In the genomic region with DNA sequence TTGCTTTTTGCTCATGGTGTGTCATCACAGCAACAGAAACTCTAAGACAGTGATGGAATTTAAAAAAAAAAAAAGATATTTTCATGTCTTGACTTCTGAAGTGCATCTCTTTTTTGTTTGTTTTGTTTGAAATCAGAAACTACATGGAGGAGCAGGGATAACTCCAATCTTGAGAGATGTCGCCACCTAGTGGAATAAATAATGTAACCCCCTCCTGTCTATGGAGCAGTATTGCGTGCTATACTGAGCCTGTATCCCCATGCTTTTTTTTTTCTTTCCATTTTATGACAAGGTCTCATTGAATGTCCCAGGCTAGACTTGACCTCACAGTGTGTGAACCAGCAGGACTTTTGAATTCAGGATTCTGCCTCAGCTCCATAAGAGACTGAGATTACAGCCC, we compare ENCODE assay signal across 9 mouse cellular contexts. TPM values are rescaled to one million over a fixed set of nuclear protein-coding genes. Genes with fewer than 3 reads are reported as not detected.
DNase-seq lines count a peak whose midpoint lies in the region; ATAC-seq lines count a peak whose summit lies in the region.
"Had no signal": no experiment of that assay in that cellular context is flagged by ENCODE, and none has a peak within 500 bp of the region (broad histone marks: within the 10 kb centered on the region; RNA-seq: fewer than 3 reads in every experiment).

No protein-coding gene starts in this region.

- no peaks in the 10 kb centered on the region for H3K4me1 ChIP-seq in hindbrain, embryonic 11.5 days (replicated peaks; ENCODE audit: control insufficient read depth, insufficient read depth, low read length)
- H3K4me1 ChIP-seq in hindbrain, embryonic 10.5 days (replicated peaks) = no peaks in the 10 kb centered on the region
- H3K4me1 ChIP-seq in intestine, embryonic 15.5 days (replicated peaks) = no peaks in the 10 kb centered on the region

- 17% methylated on average over 2 of the region's 2 CpGs for WGBS in hindbrain, embryonic 11.5 days
- WGBS in hindbrain, embryonic 10.5 days = 18% methylated on average over 2 of the region's 2 CpGs
- 20% methylated on average over 2 of the region's 2 CpGs for WGBS in intestine, embryonic 15.5 days

- no peaks in the 10 kb centered on the region for H3K27me3 ChIP-seq in hindbrain, embryonic 11.5 days (ENCODE audit: control insufficient read depth, insufficient read depth, low read length)
- no peaks in the 10 kb centered on the region for H3K27me3 ChIP-seq in hindbrain, embryonic 10.5 days (ENCODE audit: insufficient read depth, poor library complexity, severe bottlenecking)
- no peaks in the 10 kb centered on the region for H3K27me3 ChIP-seq in intestine, embryonic 15.5 days (replicated peaks)

- no peak overlapping the region for H3K27ac ChIP-seq in hindbrain, embryonic 11.5 days (ENCODE audit: low read depth, low read length)
- no peak overlapping the region for H3K27ac ChIP-seq in hindbrain, embryonic 10.5 days
- no peak overlapping the region for H3K27ac ChIP-seq in intestine, embryonic 15.5 days

- no peak overlapping the region for H3K4me2 ChIP-seq in hindbrain, embryonic 11.5 days (replicated peaks; ENCODE audit: low read depth, low read length)
- H3K4me2 ChIP-seq in intestine, embryonic 15.5 days (replicated peaks) = no peak overlapping the region

- no peak overlapping the region for H3K4me3 ChIP-seq in hindbrain, embryonic 11.5 days (ENCODE audit: low read depth, low read length)
- no peak overlapping the region for H3K4me3 ChIP-seq in hindbrain, embryonic 10.5 days
- no peak overlapping the region for H3K4me3 ChIP-seq in intestine, embryonic 15.5 days (replicated peaks)
- H3K4me3 ChIP-seq: megakaryocyte, embryonic 14.5 days had no signal

- DNase-seq in hindbrain, embryonic 11.5 days (ENCODE audit: low spot score) = peak; percentile 56
- no peak for DNase-seq in hindbrain, embryonic 10.5 days (ENCODE audit: low spot score)
- DNase-seq in B cell, adult 2 months = peak; percentile 51 to 61
- peak; percentile 68 for DNase-seq in R1 (ENCODE audit: low read depth, low spot score)
- DNase-seq in embryo, embryonic 11.5 days (ENCODE audit: low read depth, low spot score) = peak; percentile 22
- DNase-seq in lung, postnatal 14 days = peak; percentile 69
- DNase-seq in thymus, postnatal 4 days = peak; percentile 18

- H3K9me3 ChIP-seq in hindbrain, embryonic 11.5 days (ENCODE audit: control insufficient read depth, low read length) = no peaks in the 10 kb centered on the region
- H3K9me3 ChIP-seq in hindbrain, embryonic 10.5 days = no peaks in the 10 kb centered on the region
- no peaks in the 10 kb centered on the region for H3K9me3 ChIP-seq in intestine, embryonic 15.5 days
- H3K9me3 ChIP-seq: megakaryocyte, embryonic 14.5 days had no signal

- ATAC-seq in hindbrain, embryonic 11.5 days (ENCODE audit: low FRiP score) = peak; percentile 56; the same call in 1 of the 2 replicates
- peak; percentile 75 for ATAC-seq in intestine, embryonic 15.5 days

- no peaks in the 10 kb centered on the region for H3K36me3 ChIP-seq in hindbrain, embryonic 11.5 days (ENCODE audit: control insufficient read depth, insufficient read depth, low read length)
- peaks cover 8% of the 10 kb centered on the region; the same call in 1 of the 2 replicates for H3K36me3 ChIP-seq in hindbrain, embryonic 10.5 days
- H3K36me3 ChIP-seq in intestine, embryonic 15.5 days = no peaks in the 10 kb centered on the region

- H3K9ac ChIP-seq in hindbrain, embryonic 11.5 days (ENCODE audit: low read depth, low read length) = no peak overlapping the region
- no peak overlapping the region for H3K9ac ChIP-seq in intestine, embryonic 15.5 days

RNA-seq across cellular contexts. Expression of a gene that starts 54.5 kb away (rescaled TPM):
- 3.0 and 4.6 TPM in 2 replicates for polyA plus RNA-seq in hindbrain, embryonic 11.5 days (2014; fragmentation: Nextera tagmentation; extraction: Ambion mirVana)
- polyA plus RNA-seq in hindbrain, embryonic 10.5 days (2016; fragmentation: Nextera tagmentation; extraction: Ambion mirVana) = 3.3 and 4.3 TPM in 2 replicates
- polyA plus RNA-seq in intestine, embryonic 15.5 days (2015; fragmentation: Nextera tagmentation; extraction: Ambion mirVana) = 8.6 and 9.3 TPM in 2 replicates
